Mouse (Mus musculus) embryo, embryonic 10.5 days (tissue): ENCODE measurements at regions not wholly inside any gene's neighbourhood (a gene's known extent, or its start where the extent isn't known, plus 50 kb on each side); places are given as distances from the start of the nearest gene placed in this dataset.
A peak's percentile ranks its signal among the peaks of the same experiment; 100 is the strongest.

Experiments used
- DNase-seq: peaks from one replicate; pipeline ENCODE4 v3.0.0-alpha.2; 2015; ENCODE audit warnings: low spot score

DNA sequence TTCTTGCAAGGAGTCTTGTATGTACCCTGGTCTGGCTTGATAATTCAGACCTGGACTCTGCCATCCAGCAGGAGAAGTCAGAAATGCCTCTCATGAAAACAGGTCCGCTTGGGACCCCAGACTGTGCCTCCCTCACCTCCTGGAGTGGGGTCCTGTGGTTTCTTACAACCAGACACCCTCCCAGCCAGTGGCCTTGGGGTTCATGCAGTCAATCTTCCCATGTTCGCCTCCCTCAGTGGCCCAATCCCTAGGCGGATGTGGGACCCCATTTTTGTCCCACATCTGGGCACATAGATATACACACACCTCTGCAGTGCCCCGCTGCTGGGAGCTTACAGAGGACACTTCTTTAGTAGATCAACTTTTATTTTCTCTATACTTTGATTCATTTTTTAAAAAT lies 217.7 kb downstream of the Lrfn2 start:
- DNase-seq = no peak

DNA sequence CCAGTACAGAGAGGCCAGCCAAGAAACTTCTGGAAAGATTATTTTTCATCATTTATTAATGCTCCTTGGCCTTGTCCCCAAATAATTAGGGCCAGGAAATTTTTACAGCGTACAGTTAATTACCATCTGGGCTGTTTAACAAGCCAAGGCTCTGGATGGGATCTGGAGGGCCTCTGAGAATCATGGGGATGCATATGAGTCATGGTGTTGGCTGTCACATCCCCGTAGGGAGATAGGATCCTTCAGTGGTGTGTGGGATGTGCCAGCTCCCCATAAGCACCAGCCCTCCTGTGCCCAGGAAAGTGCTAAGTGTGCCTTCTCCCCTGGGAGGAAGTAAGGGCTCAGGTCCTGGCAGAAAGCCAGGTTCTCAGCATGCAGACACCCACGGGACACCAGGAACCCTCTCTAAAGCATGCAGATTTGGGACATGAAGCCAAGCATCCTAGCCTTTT lies 218.8 kb downstream of the Lrfn2 start:
- no peak for DNase-seq

DNA sequence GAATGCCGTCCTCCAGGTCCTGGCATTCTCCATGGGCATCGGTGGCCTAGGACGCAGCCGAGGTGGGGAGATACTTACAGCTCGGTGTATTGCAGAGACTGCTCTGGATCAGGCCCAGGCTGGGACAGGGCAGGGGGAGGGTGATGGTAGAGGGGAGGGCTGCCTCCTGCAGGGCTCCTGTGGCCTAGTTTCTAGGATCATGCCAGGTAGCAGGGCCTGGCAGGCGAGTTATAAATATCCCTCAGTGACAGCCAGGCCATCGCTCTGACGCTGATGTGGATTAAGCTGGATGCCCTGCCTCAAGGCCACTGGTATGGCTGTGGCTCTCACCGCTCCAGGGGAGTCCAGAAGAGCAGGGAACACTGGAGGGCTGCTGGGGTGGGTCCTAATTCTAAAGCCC lies 221.8 kb downstream of the Lrfn2 start:
- DNase-seq = no peak

DNA sequence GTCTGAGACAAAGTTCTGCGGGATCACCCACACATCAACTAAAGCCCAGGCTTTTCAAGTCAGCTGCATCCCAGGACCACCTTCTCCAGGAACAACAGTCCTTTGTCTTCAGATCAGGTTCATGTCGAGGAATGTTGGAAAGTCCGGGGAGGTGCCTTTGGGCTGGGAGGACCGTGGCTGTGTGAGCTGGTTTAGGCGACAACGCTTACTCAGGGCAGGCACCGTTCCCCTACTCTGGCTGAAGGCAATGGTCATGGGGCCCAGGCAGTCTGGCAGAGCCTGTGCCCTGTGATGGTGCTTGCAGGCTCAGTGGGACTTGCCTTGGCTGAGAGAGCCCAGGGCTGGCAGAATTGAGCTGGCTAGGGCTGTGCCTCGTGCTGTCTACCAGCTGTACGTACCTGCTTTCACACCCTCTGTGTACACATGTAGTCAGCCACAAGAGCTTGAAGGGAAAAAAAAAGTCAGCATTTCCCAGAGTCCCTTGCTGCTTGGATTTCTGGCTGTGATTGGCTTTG lies 222.9 kb downstream of the Lrfn2 start:
- no peak for DNase-seq

DNA sequence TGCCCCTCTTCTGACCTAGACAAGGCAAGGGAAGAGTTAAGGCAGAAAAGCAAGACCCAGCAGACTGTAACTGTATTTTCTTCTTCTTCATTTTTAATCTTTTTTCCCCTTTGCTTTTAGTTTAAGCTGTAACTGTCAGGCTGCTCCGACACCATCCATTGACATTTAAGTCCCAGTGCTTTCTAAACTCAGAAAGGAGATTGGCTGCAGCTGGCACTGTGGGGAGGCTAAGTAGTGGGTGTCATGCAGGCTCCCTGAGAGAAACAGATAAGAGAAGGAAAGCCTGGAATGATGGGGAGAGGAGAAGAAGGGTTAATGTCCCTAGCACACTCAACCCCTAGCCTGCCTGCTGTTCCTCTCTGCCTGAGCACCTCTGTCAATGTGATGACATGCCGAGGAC lies 225.4 kb downstream of the Lrfn2 start:
- DNase-seq = no peak

DNA sequence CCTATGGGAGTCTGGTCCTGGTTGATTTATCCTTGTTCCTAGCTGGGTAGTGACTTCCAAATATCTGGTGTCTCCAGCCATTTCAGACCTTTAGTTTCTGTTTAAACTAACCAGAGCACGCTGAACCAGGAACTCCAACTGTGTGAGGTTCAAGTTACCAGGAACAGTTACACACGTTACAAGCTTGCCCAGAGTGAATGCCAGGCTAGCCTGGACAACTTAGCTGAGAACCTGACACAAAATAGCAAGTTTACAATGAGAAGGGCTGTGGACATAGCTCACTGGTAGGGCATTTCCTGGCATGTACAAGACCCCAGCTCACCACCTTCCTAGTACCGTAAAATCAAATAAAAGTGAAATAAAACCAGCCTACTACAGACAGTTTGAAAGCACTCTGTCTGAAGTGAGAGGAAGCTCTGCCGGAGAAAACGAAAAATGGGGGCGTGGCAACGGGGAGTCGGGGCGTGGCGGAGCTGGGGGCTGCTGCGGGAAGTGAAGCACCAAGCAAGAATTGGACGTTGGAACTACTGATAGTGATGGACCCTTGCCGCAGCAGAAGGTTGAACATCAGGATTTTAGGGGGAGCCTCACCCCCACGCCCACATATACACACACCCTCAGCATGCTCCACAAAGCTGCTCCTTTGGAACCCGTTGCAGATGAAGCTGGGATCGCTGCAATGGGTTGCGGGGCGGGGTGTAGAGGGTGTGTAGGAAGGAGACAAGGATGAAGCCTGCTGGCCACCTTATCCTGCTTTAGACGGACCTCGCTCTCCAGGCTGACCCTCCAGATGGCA lies 239.3 kb downstream of the Lrfn2 start:
- peak; percentile 49 for DNase-seq

DNA sequence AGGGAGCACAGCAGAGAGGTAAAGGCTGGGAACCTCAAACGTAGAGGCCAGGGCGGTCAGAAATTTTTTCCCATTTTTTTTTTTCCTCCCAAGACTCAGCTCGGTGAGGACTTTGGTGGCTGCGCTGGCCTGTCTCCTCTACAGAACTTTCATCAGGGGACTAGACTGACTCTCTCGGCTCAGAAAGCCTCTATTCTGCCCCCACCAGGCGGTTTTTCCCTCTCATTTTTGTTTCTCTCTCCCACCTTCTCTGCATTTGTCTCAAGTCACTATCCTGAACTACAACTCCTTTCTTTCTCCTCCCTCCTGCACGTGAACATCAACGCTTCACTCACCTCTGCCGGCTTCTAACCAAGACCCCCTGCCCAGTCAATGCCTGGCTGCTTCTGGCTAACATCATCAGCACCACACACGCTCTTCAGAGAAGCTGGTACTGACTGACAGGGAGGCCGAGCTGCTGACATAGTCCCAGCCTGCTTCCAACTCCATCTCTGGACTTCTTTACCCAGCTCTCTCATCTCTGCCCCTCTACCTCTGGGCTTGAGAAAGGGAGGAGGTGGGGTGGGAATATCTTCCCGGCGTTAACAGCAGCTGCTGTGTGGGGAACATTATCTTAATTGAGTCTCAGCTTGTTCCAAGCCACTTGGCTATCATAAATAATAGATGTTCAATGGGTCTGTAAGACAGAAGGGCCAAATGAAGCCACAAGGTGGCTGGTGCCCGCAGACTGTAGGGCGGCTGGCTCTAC lies 240.0 kb downstream of the Lrfn2 start:
- DNase-seq = peak; percentile 49

DNA sequence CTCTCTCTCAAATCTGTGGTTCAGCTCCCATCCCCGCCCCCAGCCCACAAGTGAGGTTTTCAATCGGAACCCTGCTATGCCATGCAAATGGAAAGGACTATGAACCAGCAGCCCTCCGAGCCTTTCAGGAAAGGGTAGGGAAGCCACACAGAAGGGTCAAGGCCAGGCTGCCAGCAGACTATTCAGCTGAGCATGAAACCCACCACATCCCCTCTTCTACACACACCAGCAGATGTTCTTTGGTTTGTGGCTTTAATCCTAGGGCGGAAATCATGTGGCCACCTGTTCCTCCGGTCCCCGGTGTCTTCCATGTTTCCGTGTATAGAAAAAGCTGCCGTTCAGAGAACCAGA lies 240.6 kb downstream of the Lrfn2 start:
- DNase-seq = no peak

DNA sequence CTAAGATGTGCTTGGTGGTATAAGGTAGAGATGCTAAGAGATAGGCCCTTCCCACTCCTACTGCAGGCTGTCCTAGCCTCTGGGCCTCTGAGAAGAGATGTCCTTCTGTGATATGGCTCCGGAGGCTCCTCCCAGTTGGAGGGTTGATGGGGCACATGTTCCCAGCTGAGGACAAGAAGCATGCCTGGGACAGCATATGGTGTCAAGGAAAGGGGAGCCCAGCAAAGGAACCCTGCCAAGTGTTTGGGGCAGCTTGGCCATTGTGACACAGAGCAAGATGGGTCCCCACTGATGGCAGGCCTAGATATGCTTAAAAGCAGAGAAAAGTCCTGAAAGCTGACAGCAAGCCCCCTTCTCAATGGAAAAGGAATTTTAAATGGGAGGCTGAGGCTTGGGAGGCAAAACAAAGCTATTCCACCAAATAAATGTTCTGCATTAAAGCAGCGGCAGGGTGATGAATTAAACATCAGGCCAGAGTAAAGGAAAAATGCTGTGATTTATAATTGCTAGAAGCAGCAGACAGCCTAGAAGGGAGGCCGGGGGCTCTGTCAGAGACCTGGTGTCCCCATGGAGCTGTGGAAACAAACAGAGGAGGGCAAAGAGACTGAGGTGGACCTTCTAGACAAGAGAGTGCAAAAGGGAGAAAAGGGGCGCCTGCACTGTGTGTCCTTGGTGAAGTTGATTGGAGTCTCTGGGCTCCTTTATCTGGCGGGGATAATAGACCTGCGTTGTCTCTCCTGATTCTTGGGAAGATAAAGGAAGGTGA lies 246.0 kb downstream of the Lrfn2 start:
- no peak for DNase-seq

DNA sequence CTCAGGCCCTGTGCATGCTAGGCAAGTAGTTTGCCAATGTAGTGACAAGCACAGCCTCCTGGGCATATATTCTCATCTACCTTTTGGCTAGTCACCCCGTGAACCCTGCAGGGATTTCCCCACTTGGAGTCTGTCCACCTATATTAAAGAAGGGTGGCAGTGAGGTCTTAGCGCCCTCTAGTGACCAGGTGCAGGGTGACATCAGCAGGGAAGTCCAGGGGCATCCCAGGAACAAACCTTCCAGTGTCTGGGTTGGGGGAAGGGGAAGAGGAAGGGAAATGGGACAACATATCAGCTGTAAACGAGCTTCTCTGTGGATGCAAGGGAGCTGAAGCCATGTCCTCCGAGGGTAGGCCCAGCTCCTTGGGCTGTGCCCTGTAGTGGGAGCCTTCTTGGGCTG lies 245.7 kb upstream of the Mocs1 start:
- peak; percentile 64 for DNase-seq

DNA sequence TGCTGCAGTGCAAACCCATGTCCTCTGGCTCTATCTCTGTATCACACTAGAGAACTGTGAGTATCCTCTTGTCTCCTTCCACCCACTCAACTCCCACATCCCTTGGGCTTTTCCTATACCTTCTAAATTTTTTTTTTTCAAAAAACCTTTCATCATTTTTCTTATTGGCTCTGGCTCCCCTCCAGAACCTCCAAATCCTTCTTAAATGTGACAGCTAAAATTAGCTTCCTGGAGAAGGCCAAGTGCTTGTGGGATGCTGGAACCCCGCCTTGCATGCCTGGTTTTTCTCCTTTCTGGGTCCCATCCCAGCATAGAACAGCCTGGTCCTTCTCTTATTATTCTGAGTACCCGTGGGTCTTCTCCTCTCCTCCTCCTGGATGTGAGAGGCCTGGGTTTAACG lies 244.2 kb upstream of the Mocs1 start:
- no peak for DNase-seq

DNA sequence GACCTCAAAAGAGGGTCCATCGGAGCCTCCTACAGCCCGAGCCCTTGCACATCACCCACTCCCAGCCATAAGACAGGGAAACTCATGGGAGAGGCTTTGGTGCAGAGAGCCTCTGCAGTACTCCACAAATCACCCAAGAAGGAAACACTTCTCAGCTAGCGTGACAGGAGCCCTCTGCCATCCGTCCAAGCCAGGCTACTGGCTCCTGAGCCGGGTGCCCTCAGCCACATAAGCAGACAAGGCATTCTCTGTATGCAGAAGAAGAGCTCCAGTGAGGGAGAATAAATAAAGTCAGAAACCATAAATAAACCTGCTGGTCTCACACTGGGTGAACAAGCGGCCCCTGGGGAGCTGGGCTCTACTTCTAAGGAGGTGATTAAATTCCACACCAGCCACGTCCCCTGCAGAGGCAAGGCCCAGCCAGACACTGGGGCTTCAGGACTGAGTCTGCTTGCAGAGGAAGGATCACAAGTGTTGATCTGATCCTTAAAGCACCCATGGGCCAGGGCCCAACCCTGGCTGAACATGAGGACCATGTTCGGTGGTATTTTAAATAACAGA lies 243.0 kb upstream of the Mocs1 start:
- DNase-seq = no peak

DNA sequence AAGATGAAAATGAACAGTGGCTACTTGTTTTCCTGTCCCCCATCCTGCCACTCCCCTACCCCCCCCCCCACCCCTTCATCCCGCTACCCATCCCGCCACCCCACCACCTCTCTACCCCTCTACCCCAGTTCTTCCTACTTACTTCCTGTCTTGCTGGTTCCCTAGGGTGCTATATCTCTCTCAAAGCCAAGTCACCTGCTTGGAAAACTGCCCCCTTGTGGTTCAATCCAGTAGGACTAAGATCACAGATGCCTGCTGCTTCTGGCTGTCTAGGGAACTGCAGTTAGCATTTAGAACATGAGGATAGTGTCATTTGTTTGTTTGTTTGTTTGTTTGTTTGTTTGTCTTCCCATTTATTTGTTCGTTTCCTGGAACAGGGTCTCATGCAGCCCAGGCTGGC lies 238.4 kb upstream of the Mocs1 start:
- DNase-seq = peak; percentile 59

DNA sequence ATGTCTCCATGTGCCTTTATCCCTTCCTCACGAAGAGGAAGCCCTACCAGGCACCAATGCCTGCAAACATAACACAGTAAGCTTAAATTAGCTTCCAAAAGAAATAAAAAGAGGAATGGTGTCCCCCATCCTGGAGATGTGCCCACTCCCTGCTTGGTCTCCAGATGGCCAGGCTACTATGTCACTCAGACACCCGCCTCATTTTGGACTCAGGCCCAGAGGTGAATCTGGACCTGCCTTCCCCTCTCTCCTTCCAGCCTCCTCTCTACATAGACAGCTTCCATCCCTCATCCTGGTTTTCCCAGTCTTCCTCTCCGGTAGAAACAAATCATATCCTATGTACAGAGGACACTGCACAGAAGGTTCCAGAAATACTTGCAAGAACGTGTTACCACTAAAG lies 237.8 kb upstream of the Mocs1 start:
- DNase-seq = no peak

DNA sequence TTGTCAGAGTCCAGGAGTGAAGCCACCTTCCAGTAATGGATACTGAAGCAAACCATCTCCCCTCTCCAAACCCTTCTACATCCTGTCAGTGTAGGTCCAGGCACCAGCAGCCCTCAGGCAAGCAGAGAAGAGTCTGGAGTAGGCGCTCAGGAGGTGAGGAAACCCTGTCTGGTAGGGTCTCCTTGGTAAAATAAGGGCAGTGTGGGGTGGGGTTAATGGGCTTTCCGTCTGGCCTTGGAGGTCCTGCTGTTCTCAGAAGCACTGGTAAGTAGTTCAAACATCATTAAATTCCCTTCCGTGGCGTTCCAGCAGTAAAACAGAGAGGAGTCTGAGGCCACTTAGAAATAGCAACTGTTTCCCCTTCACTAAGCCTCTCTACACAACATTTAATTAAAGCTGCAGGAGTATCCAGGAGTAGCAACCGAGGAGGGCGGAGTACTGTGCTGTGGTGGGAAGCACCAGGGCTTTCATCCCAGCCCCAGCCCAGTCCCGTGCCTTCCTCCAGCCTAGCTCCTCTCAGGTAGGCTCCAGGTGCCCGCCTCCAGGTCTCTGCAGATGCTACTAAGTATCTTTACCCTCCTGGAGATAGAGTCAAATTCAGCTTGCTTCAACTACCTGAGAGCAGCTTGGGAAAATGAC lies 232.0 kb upstream of the Mocs1 start:
- no peak for DNase-seq

DNA sequence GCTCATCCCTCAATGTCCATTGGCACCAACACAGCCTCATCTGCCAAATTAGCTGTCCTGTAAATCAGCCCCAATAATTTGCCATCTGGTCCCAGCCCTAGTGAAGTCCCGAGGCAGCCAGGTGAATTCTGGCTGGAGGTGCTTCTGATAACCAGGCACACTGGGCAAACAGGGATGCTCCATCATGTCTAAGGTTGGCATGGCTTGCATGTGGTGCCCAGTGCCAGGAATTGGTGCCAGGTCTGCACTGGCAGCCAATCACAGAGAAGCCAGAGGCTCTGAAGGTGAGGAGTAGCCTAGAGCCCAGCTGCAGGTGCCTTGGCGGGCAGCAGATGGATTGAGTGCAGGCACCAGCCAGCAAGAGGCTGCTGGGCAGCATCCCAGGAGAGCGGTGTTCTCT lies 226.7 kb upstream of the Mocs1 start:
- DNase-seq = no peak

DNA sequence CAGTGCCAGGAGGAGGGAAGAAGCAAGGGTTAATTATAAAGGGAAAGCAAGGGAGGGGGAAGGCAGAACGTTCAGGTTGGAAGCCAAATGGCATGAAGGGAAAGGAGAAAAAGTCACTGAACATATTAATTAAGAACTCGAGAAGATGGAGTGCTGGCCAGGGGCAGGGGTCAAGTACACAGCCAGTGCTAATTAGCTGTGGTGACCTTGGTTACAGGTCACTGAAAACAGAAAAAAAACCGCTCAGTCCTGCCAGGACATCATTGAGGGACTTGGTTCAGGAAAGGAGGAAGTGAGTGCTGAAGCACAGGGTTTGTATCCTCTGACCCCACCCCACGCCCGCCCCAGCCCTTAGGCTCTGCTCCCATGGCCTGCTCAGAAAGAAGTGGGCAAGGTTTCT lies 223.1 kb upstream of the Mocs1 start:
- DNase-seq = peak; percentile 70

DNA sequence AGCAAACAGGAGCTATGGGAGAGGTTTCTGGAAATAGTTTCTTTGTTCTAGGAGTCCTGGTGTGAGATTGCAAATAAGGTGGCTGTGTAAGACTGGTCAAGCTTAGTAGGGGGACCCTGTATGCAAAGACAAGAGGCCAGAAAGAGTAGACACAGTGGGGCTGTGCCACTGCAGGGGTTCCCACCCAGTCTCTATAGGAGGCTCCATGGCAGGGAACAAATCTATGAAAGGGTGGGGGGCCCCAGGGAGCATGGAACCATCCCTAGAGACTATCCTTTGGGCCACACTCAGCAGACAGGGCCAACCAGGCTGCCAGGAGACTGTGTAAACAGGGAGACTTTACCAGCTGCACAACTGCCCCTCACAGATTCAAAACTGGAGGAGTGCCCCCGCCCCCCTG lies 222.6 kb upstream of the Mocs1 start:
- DNase-seq = no peak

DNA sequence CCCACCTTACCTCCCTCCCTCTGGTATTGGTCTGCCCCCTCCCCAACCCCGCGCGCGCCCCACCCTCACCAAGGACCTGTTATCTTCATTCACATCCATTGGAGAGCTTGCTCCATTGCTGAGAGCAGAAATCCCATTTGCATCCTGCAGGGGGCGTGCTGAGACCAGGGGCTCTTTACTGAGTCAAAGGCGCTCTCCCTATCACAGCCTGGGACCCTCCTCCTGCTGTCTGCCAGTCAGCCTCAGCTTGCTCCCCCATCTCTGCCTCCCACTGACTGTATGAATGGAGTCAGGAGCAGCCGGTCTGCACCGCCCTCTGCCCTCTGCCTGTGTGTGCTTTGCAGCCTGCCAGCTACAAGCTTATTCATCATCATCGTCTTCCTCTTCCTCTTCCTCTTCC lies 221.5 kb upstream of the Mocs1 start:
- peak; percentile 44 for DNase-seq

DNA sequence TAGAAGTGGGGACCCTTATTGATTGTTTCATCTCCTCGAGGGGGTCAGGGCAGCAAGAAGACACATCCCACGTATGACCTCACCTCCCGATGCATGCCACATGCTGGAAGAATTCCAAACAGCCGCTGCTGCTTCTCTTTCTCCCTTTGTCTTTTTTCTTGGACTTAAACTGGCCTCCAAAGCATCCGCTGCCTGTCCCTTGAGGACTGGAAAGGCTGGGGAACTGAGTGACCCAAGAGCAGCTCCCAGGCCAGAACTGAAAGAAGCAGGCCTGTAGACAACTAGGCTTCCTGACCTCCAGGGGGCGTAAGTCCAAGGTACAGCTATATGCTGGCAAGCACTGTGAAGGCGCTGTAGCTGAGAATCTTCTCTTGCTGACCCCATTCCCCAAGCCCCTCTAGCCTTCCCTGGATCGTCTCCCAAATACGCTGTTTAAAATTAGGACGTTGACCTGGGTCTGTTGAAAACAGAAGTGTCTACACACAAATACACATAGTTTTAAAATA lies 219.8 kb upstream of the Mocs1 start:
- DNase-seq = peak; percentile 26

DNA sequence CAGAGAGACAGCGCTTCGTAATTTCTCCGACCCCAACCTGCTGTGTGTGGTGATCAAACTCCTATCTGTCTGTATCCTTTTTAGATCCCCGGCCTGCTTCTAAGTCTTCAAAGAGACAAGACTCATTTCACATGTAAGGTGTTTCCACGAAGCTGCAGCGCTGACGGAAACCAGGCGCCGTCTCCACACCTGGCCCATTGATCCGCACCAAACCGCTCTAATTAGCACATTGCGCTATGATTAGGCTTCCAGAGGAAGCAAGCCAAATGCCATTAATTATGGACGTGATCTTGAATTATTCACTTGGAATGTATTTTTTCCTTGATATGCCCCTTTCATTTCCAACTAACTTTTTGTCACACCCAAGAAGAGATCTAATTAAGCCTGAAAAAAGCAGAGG lies 215.2 kb upstream of the Mocs1 start:
- DNase-seq = no peak

DNA sequence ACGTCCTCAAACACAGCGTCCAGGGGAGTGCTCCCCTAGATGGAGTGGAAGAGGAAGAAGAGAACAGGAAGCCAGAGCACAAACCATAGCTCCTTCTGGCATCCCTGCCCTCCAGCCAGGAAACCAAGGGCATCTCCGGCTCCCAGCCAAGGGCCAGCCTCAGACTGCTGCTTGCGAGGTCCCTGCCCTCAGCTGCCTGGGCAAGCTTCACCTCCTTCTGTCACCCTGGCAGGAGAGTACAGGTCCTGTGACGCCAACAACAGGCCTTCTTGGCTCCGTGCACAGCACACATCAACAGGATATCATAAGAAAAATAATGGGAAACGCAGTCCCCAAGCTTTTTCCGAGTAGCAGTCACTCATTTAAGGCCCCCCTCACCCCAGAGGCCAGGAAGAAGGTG lies 212.9 kb upstream of the Mocs1 start:
- no peak for DNase-seq
